Mouse (Mus musculus) layer of hippocampus, adult 9-10 months (tissue): ENCODE results near the gene Morf4l1.
"Not testable (repeated sequence)": the region's sequence is repeated elsewhere in the genome, so short reads cannot be mapped to it uniquely, and the experiment has no call there.

ENCODE experiments used
- DNase-seq: peaks from one replicate; pipeline ENCODE4 v3.0.0; 2022; ENCODE audit warnings: low spot score

The Morf4l1 gene

GRCm38 (mm10) chr9:90060574-90060875 lies 54.0 kb downstream of the Morf4l1 start:
- DNase-seq = no peak

GRCm38 (mm10) chr9:90059828-90060573 lies 54.6 kb downstream of the Morf4l1 start:
- DNase-seq = no peak

GRCm38 (mm10) chr9:90056716-90057115 lies 57.9 kb downstream of the Morf4l1 start:
- no peak for DNase-seq

- DNase-seq = no peak
Measured at GRCm38 (mm10) chr9:90055911-90056310, 58.7 kb downstream of the Morf4l1 start.

GRCm38 (mm10) chr9:90055409-90055808 lies 59.2 kb downstream of the Morf4l1 start:
- no peak for DNase-seq

- DNase-seq = no peak
Measured at GRCm38 (mm10) chr9:90054371-90055145, 60.0 kb downstream of the Morf4l1 start.

- no peak for DNase-seq
Measured at GRCm38 (mm10) chr9:90053852-90054251, 60.7 kb downstream of the Morf4l1 start, which contains the start of gene Ctsh. Ctsh (plus strand) TSS chr9:90054152.

GRCm38 (mm10) chr9:90047937-90048627 lies 66.5 kb downstream of the Morf4l1 start:
- DNase-seq = no peak

GRCm38 (mm10) chr9:90045191-90045590 lies 69.4 kb downstream of the Morf4l1 start:
- DNase-seq = no peak

- not testable (repeated sequence) for DNase-seq
Measured at GRCm38 (mm10) chr9:90042906-90043305, 71.7 kb downstream of the Morf4l1 start.
